Mouse (Mus musculus) embryonic facial prominence, embryonic 10.5 days (tissue): ENCODE data around the gene Lrrc34. TPM values are rescaled to one million over a fixed set of nuclear protein-coding genes. Genes with fewer than 3 reads are reported as not detected.
A peak's percentile ranks its signal among the peaks of the same experiment; 100 is the strongest.

Source experiments
- DNase-seq: peaks from one replicate; pipeline ENCODE4 v3.0.0-alpha.2; 2017; ENCODE audit warnings: low spot score
- H3K27ac ChIP-seq: fragments of 300-500 bp; sonication (generic); replicated peaks from 2 replicates; pipeline ENCODE4 v1.5.1; 2016; ENCODE audit warnings: mild to moderate bottlenecking
- H3K27me3 ChIP-seq: fragments of 300-500 bp; sonication (generic); replicated peaks from 2 replicates; pipeline ENCODE4 v1.6.1; 2016; ENCODE audit warnings: low read depth, mild to moderate bottlenecking; ENCODE audit not compliant: poor library complexity, severe bottlenecking
- H3K36me3 ChIP-seq: fragments of 300-500 bp; sonication (generic); replicated peaks from 2 replicates; pipeline ENCODE4 v1.6.1; 2016; ENCODE audit warnings: mild to moderate bottlenecking, moderate library complexity
- H3K4me1 ChIP-seq: fragments of 300-500 bp; sonication (generic); 2 replicates; pipeline ENCODE4 v1.6.1; 2016
- H3K4me3 ChIP-seq: fragments of 300-500 bp; sonication (generic); 2 replicates; pipeline ENCODE4 v1.5.1; 2016; ENCODE audit warnings: mild to moderate bottlenecking, moderate library complexity
- H3K9me3 ChIP-seq: fragments of 300-500 bp; sonication (generic); 2 replicates; pipeline ENCODE4 v1.6.1; 2016; ENCODE audit warnings: mild to moderate bottlenecking
- WGBS: fragments of 180-500 bp; shearing (Covaris S2); methylation state at CpG from one replicate; pipeline ENCODE4 v1.1.7; 2016; 5-methylcytosine and 5-hydroxymethylcytosine counted together
- polyA plus RNA-seq: library from polyadenylated mRNA; unstranded; fragments of >200 nt; fragmentation: Nextera tagmentation; extraction: Ambion mirVana; gene quantifications from 2 replicates; pipeline ENCODE4 v1.2.1, GENCODE M21; 2016

Gene Lrrc34
- polyA plus RNA-seq, 1 experiment from 2014 or later: 3.0 TPM

- H3K27ac ChIP-seq: peak overlapping the region; percentile 91
These were observed 52.4 kb downstream of the Lrrc34 start for GRCm38 (mm10) chr3:30595111-30595832.

GRCm38 (mm10) chr3:30593719-30594485 is 53.8 kb downstream of the Lrrc34 start:
- Histone ChIP-seq H3K36me3 (no peaks in the 10 kb centered on the region), H3K4me1 (peaks cover 11% of the 10 kb centered on the region), H3K9me3 (no peaks in the 10 kb centered on the region), H3K27ac (no peak overlapping the region), H3K4me3 (no peak overlapping the region), H3K27me3 (peaks cover 23% of the 10 kb centered on the region)
- peak; percentile 22 for DNase-seq
- 71% methylated on average over 4 of the region's 4 CpGs for WGBS

More at GRCm38 (mm10) chr3:30595111-30595832, 52.4 kb downstream of the Lrrc34 start:
- DNase-seq: peak; percentile 72
- H3K4me1 ChIP-seq: peaks cover 20% of the 10 kb centered on the region
- no peaks in the 10 kb centered on the region for H3K9me3 ChIP-seq
- peak overlapping the region; percentile 85 for H3K4me3 ChIP-seq
- WGBS: under 1% methylated on average over 62 of the region's 62 CpGs
- peaks cover 32% of the 10 kb centered on the region for H3K27me3 ChIP-seq
- H3K36me3 ChIP-seq: no peaks in the 10 kb centered on the region

DNA sequence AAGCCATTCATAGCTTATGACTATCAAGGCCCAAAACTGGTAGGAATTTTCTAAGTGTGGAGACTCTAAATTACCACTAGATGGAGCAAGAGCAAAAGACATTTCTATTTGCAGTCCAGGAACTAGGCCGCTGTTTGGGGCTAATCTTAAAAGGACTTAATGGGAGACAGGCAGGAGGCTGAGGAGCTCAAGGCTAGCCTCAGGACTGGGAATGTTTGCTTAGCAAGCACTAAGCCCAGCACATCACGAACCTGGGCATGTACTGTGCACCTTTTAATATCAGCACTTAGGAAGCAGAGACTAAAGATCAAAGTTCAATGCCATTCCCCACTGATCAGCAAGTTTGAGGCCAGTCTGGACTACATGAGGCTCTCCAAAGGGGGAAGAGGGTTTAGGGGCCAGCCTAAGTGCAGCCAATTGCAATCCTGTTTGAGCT is 55.2 kb downstream of the Lrrc34 start:
- Histone ChIP-seq H3K36me3 (no peaks in the 10 kb centered on the region), H3K27me3 (peaks cover 9% of the 10 kb centered on the region; the same call in 1 of the 2 replicates), H3K4me1 (peaks cover 11% of the 10 kb centered on the region), H3K27ac (no peak overlapping the region), H3K9me3 (no peaks in the 10 kb centered on the region), H3K4me3 (no peak overlapping the region)
- 2% methylated on average over 2 of the region's 2 CpGs for WGBS
- DNase-seq: peak; percentile 52

- Histone ChIP-seq H3K27ac (no peak overlapping the region), H3K4me1 (peaks cover 4% of the 10 kb centered on the region), H3K4me3 (no peak overlapping the region), H3K9me3 (no peaks in the 10 kb centered on the region), H3K27me3 (no peaks in the 10 kb centered on the region), H3K36me3 (no peaks in the 10 kb centered on the region)
- no peak for DNase-seq
- 87% methylated on average over 6 of the region's 6 CpGs for WGBS
These were observed 58.8 kb downstream of the Lrrc34 start for GRCm38 (mm10) chr3:30588865-30589264.

Other genes starting within 250 kb of the Lrrc34 start
- 52.0 and 53.0 TPM in 2 replicates for gene Mecom, start 99.9 kb downstream of the Lrrc34 start, polyA plus RNA-seq
- gene Actrt3, start 47.9 kb downstream of the Lrrc34 start, polyA plus RNA-seq: not detected in 2 replicates
- gene Mynn, start 45.8 kb downstream of the Lrrc34 start, polyA plus RNA-seq: 30.0 and 32.1 TPM in 2 replicates
- gene Lrriq4, start 3.4 kb downstream of the Lrrc34 start, polyA plus RNA-seq: not detected in 2 replicates
- not detected in 2 replicates for gene Lrrc31, start 52.0 kb upstream of the Lrrc34 start, polyA plus RNA-seq
- not detected in 2 replicates for gene Samd7, start 98.4 kb upstream of the Lrrc34 start, polyA plus RNA-seq
- gene Sec62, start 145.0 kb upstream of the Lrrc34 start, polyA plus RNA-seq: 44.8 and 58.1 TPM in 2 replicates
- 1.2 and 1.6 TPM in 2 replicates for gene Gpr160, start 208.1 kb upstream of the Lrrc34 start, polyA plus RNA-seq